ENCODE assay signal across 24 mouse cellular contexts in the genomic region with DNA sequence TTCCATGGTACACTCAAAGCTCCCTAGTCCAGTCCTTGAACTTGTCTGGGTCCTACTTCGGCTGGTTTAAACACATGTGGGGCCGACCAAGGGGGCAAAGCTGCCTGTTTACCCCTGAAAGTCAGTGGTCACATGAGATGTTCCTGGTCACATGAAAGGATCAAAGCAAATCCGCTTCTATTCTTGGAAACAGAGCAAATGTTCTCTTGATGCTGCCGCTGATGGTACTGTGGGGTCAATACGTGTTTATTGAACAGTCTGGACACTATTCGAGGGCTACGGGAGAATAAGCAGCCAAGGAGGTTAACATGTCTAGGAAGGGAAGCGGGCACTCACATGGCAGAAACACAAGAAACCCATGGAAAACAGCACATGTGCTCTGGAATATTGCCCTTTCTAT. TPM values are rescaled to one million over a fixed set of nuclear protein-coding genes. Genes with fewer than 3 reads are reported as not detected.
"Had no signal": no experiment of that assay in that cellular context is flagged by ENCODE, and none has a peak within 500 bp of the region (broad histone marks: within the 10 kb centered on the region; RNA-seq: fewer than 3 reads in every experiment).

No protein-coding gene starts in this region.

- DNase-seq: lung, adult 2 months; lung, postnatal 14 days; lung, postnatal 36 days; midbrain, embryonic 14.5 days; right cerebral cortex, postnatal 14 days; thymus, adult 2 months; thymus, postnatal 25 days; thymus, postnatal 4 days had no signal

- H3K4me3 ChIP-seq: lung, embryonic 15.5 days; megakaryocyte, embryonic 14.5 days; midbrain, embryonic 12.5 days; neural tube, embryonic 12.5 days; stomach, embryonic 15.5 days had no signal

- H3K9ac ChIP-seq: lung, embryonic 15.5 days; midbrain, embryonic 12.5 days; neural tube, embryonic 12.5 days; stomach, embryonic 15.5 days had no signal

- H3K27me3 ChIP-seq: neural tube, embryonic 12.5 days; stomach, embryonic 15.5 days had no signal

- H3K4me2 ChIP-seq: lung, embryonic 15.5 days; midbrain, embryonic 12.5 days; neural tube, embryonic 12.5 days; stomach, embryonic 15.5 days had no signal

- ATAC-seq: lung, postnatal 0 days had no signal

- H3K36me3 ChIP-seq: lung, embryonic 15.5 days; midbrain, embryonic 12.5 days; neural tube, embryonic 12.5 days; stomach, embryonic 15.5 days had no signal

- H3K9me3 ChIP-seq: lung, embryonic 15.5 days; megakaryocyte, embryonic 14.5 days; midbrain, embryonic 12.5 days; neural tube, embryonic 12.5 days; stomach, embryonic 15.5 days had no signal

- H3K27ac ChIP-seq: lung, embryonic 15.5 days; macrophage; midbrain, embryonic 12.5 days; neural tube, embryonic 12.5 days; stomach, embryonic 15.5 days; stomach, postnatal 0 days had no signal

RNA-seq across cellular contexts. Expression of a gene that starts 5.7 kb away (rescaled TPM):
- total RNA-seq: megakaryocyte progenitor cell, adult 5-6 weeks; midbrain, postnatal 0 days; monocyte, adult 5-6 weeks; neutrophil, adult 5-6 weeks had no signal
- polyA plus RNA-seq: lung, adult 2 months; lung, embryonic 15.5 days; lung, postnatal 0 days; macrophage; midbrain, embryonic 12.5 days; midbrain, embryonic 14.5 days; midbrain, postnatal 0 days; neural tube, embryonic 12.5 days; neural tube, embryonic 14.5 days; spleen, adult 2 months; stomach, embryonic 15.5 days; stomach, postnatal 0 days; testis, adult 2 months; thymus, adult 2 months; urinary bladder, adult 2 months had no signal

RNA-seq across cellular contexts. Expression of a gene that starts 23.1 kb away (rescaled TPM):
- total RNA-seq: megakaryocyte progenitor cell, adult 5-6 weeks; midbrain, postnatal 0 days; monocyte, adult 5-6 weeks; neutrophil, adult 5-6 weeks had no signal
- polyA plus RNA-seq: lung, adult 2 months; macrophage; spleen, adult 2 months; testis, adult 2 months; urinary bladder, adult 2 months had no signal

RNA-seq across cellular contexts. Expression of a gene that starts 53.3 kb away (rescaled TPM):
- total RNA-seq: monocyte, adult 5-6 weeks; neutrophil, adult 5-6 weeks had no signal
- polyA plus RNA-seq: lung, embryonic 15.5 days; midbrain, embryonic 12.5 days; spleen, adult 2 months had no signal
